Mouse (Mus musculus): ENCODE data around the gene Isg20l2.

Gene Isg20l2

GRCm38 (mm10) chr3:87913491-87913890 lies 16.6 kb upstream of the Isg20l2 start:
- DNase-seq, result no peak

GRCm38 (mm10) chr3:87913891-87914290 lies 16.2 kb upstream of the Isg20l2 start:
- no peak for DNase-seq

- no peak for DNase-seq
Observed at GRCm38 (mm10) chr3:87916990-87917389, 13.1 kb upstream of the Isg20l2 start.

- no peak for DNase-seq
Observed at GRCm38 (mm10) chr3:87918551-87918950, 11.6 kb upstream of the Isg20l2 start.

GRCm38 (mm10) chr3:87919336-87920108 lies 10.6 kb upstream of the Isg20l2 start, which contains the start of gene Mrpl24:
Gene Mrpl24 (plus strand): TSS chr3:87919506.
- DNase-seq, result peak; percentile 91

- no peak for DNase-seq
Observed at GRCm38 (mm10) chr3:87920270-87920943, 9.7 kb upstream of the Isg20l2 start.

- no peak for DNase-seq
Observed at GRCm38 (mm10) chr3:87924996-87925395, 5.1 kb upstream of the Isg20l2 start.

GRCm38 (mm10) chr3:87927452-87927851 lies 2.7 kb upstream of the Isg20l2 start:
- no peak for DNase-seq

GRCm38 (mm10) chr3:87929341-87930077 lies 605 bp upstream of the Isg20l2 start:
- no peak for DNase-seq

- no peak for DNase-seq
Observed at GRCm38 (mm10) chr3:87934026-87934425, 3.9 kb downstream of the Isg20l2 start.

GRCm38 (mm10) chr3:87934501-87934900 lies 4.4 kb downstream of the Isg20l2 start:
- no peak for DNase-seq

GRCm38 (mm10) chr3:87935201-87935600 lies 5.1 kb downstream of the Isg20l2 start:
- DNase-seq, result peak; percentile 36

- DNase-seq, result peak; percentile 81
Observed at GRCm38 (mm10) chr3:87935776-87936175, 5.7 kb downstream of the Isg20l2 start.

- DNase-seq, result no peak
Observed at GRCm38 (mm10) chr3:87940611-87941010, 10.5 kb downstream of the Isg20l2 start.

GRCm38 (mm10) chr3:87942471-87942870 lies 12.4 kb downstream of the Isg20l2 start:
- DNase-seq, result no peak

GRCm38 (mm10) chr3:87943586-87943985 lies 13.5 kb downstream of the Isg20l2 start:
- DNase-seq, result no peak

- DNase-seq, result no peak
Observed at GRCm38 (mm10) chr3:87944838-87945600, 14.9 kb downstream of the Isg20l2 start.

GRCm38 (mm10) chr3:87945781-87946540 lies 15.8 kb downstream of the Isg20l2 start:
- no peak for DNase-seq

GRCm38 (mm10) chr3:87946541-87946860 lies 16.4 kb downstream of the Isg20l2 start:
- DNase-seq, result no peak

- DNase-seq, result no peak
Observed at GRCm38 (mm10) chr3:87947056-87947810, 17.1 kb downstream of the Isg20l2 start.

GRCm38 (mm10) chr3:87947811-87948199 lies 17.7 kb downstream of the Isg20l2 start:
- no peak for DNase-seq

Data from kidney, postnatal 14 days (tissue).